8 mouse cellular contexts compared by ENCODE assay signal in genomic region chr17:9894828-9895685, GRCm38 (mm10).
A peak's percentile ranks its signal among the peaks of the same experiment; 100 is the strongest.
DNase-seq lines count a peak whose midpoint lies in the region; ATAC-seq lines count a peak whose summit lies in the region.

No protein-coding gene starts in this region.

- no peaks in the 10 kb centered on the region for H3K9me3 ChIP-seq in embryonic facial prominence, embryonic 14.5 days (ENCODE audit: control insufficient read depth, low read length)
- no peaks in the 10 kb centered on the region for H3K9me3 ChIP-seq in liver, embryonic 16.5 days (replicated peaks; ENCODE audit: control insufficient read depth, low read length)

- WGBS in embryonic facial prominence, embryonic 14.5 days: 56% methylated on average over 19 of the region's 19 CpGs
- 68% methylated on average over 19 of the region's 19 CpGs for WGBS in liver, embryonic 16.5 days (ENCODE audit: insufficient replicate concordance)

- peak overlapping the region; percentile 29 for H3K27ac ChIP-seq in embryonic facial prominence, embryonic 14.5 days (replicated peaks; ENCODE audit: low read depth, low read length)
- H3K27ac ChIP-seq in liver, embryonic 16.5 days (ENCODE audit: low read length): 0 out of 2 replicates have a peak overlapping the region, but pooled peaks have one; percentile 37

- ATAC-seq in embryonic facial prominence, embryonic 14.5 days (ENCODE audit: low read depth): peak; percentile 89
- ATAC-seq in liver, embryonic 16.5 days (ENCODE audit: low read depth): peak; percentile 69
- ATAC-seq in inflammation-experienced regulatory T-cells, adult 6 months: no peak

- no peak overlapping the region for H3K4me2 ChIP-seq in embryonic facial prominence, embryonic 14.5 days (ENCODE audit: low read depth, low read length)
- H3K4me2 ChIP-seq in liver, embryonic 16.5 days (ENCODE audit: low read depth, low read length): no peak overlapping the region

- H3K27me3 ChIP-seq in embryonic facial prominence, embryonic 14.5 days (replicated peaks; ENCODE audit: control insufficient read depth, insufficient read depth, low read length): no peaks in the 10 kb centered on the region
- no peaks in the 10 kb centered on the region for H3K27me3 ChIP-seq in liver, embryonic 16.5 days (ENCODE audit: control insufficient read depth, insufficient read depth, low read depth, low read length)

- peak; percentile 77 for DNase-seq in adrenal gland, postnatal 10 days
- peak; percentile 82 for DNase-seq in embryonic facial prominence, embryonic 14.5 days (ENCODE audit: low spot score)
- DNase-seq in heart, postnatal 25 days (ENCODE audit: low spot score): peak; percentile 67
- DNase-seq in testis, postnatal 10 days (ENCODE audit: low spot score): peak; percentile 85
- no peak for DNase-seq in cerebellum, postnatal 4 days (ENCODE audit: low spot score in 2 of 2)
- DNase-seq in layer of hippocampus, adult 9-11 months: no peak

- intact Hi-C loops in heart, postnatal 25 days (cut with DNase I): loop anchor here (2.0 to 10.0 kb wide), 5 partner anchors 134 to 600 kb away; no protein-coding TSS in a partner anchor

- H3K4me1 ChIP-seq in embryonic facial prominence, embryonic 14.5 days (ENCODE audit: control insufficient read depth, insufficient read depth, low read length): peaks cover 14% of the 10 kb centered on the region
- H3K4me1 ChIP-seq in liver, embryonic 16.5 days (ENCODE audit: control insufficient read depth, low read depth, low read length): no peaks in the 10 kb centered on the region; the same call in 1 of the 2 replicates

- H3K36me3 ChIP-seq in embryonic facial prominence, embryonic 14.5 days (ENCODE audit: control insufficient read depth, insufficient read depth, low read length): no peaks in the 10 kb centered on the region
- no peaks in the 10 kb centered on the region for H3K36me3 ChIP-seq in liver, embryonic 16.5 days (ENCODE audit: control insufficient read depth, insufficient read depth)

- no peak overlapping the region for H3K4me3 ChIP-seq in embryonic facial prominence, embryonic 14.5 days (ENCODE audit: low read depth, low read length)
- H3K4me3 ChIP-seq in liver, embryonic 16.5 days (ENCODE audit: low read depth, low read length): no peak overlapping the region

- no peak overlapping the region for H3K9ac ChIP-seq in embryonic facial prominence, embryonic 14.5 days (ENCODE audit: low read depth, low read length)
- no peak overlapping the region for H3K9ac ChIP-seq in liver, embryonic 16.5 days (ENCODE audit: low read depth, low read length)

Comparison
In these comparisons a context has a peak if more than half of its experiments do, and no peak if none do; other contexts are left out.
1. DNase-seq: peak in adrenal gland, postnatal 10 days (single experiment), embryonic facial prominence, embryonic 14.5 days (single experiment), heart, postnatal 25 days (single experiment) and testis, postnatal 10 days (single experiment); none in cerebellum, postnatal 4 days (0 of 2) and layer of hippocampus, adult 9-11 months (single experiment).